Mouse (Mus musculus): Measurements from ENCODE around the gene Tent4a. TPM values are rescaled to one million over a fixed set of nuclear protein-coding genes. Genes with fewer than 3 reads are reported as not detected.

Gene Tent4a
- total RNA-seq, 1 experiment from 2014 or later, result 11.7 TPM

- no peak for ATAC-seq (replicated peaks in 1 of 2; ENCODE audit: insufficient read depth in 1 of 2, low FRiP score in 2 of 2, low TSS enrichment in 1 of 2, low read depth in 1 of 2, poor library complexity in 2 of 2, severe bottlenecking in 2 of 2)
Measured at GRCm38 (mm10) chr13:69457105-69457504, 77.3 kb downstream of the Tent4a start.

GRCm38 (mm10) chr13:69456641-69457040, 77.8 kb downstream of the Tent4a start:
- no peak for ATAC-seq (replicated peaks in 1 of 2; ENCODE audit: insufficient read depth in 1 of 2, low FRiP score in 2 of 2, low TSS enrichment in 1 of 2, low read depth in 1 of 2, poor library complexity in 2 of 2, severe bottlenecking in 2 of 2)

GRCm38 (mm10) chr13:69455476-69456175, 78.8 kb downstream of the Tent4a start:
- no peak for ATAC-seq (replicated peaks in 1 of 2; ENCODE audit: insufficient read depth in 1 of 2, low FRiP score in 2 of 2, low TSS enrichment in 1 of 2, low read depth in 1 of 2, poor library complexity in 2 of 2, severe bottlenecking in 2 of 2)

Other genes with a start within 250 kb of the Tent4a start
- gene Nsun2, start 871 bp downstream of the Tent4a start, total RNA-seq (2017), result 125 and 206 TPM in 2 replicates
- 2.8 and 5.6 TPM in 2 replicates for gene Srd5a1, start 76.8 kb upstream of the Tent4a start, total RNA-seq (2017)
- gene Ube2ql1, start 205.3 kb upstream of the Tent4a start, total RNA-seq (2017), result not detected in 2 replicates